Comparison of ENCODE assay signal across 8 mouse cellular contexts in the genomic region with DNA sequence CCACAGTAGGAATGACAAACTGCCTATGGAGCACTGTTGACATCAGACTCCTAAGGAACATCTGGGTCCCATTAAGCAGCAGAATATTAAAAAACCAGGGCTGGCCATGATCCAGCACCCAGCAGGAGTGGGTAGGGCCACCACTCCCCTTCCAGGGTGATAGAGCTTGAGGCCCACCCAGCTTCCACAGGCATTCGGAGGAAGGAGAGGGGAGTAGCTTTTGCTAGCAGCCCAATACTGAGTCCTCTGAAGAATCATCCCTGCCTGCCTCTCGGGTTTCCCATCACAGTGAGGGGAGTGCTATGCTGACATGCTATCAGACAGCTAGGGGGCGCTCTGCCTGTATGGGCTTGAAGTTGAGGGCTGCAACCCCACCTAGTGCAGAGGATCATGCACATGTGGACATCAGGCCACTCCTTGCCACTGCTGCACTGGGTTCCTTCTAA.
DNase-seq lines count a peak whose midpoint lies in the region; ATAC-seq lines count a peak whose summit lies in the region.
"Had no signal": no experiment of that assay in that cellular context is flagged by ENCODE, and none has a peak within 500 bp of the region (broad histone marks: within the 10 kb centered on the region; RNA-seq: fewer than 3 reads in every experiment).

No protein-coding gene starts in this region.

- DNase-seq in right cerebral cortex, postnatal 14 days = peak; percentile 57
- DNase-seq in right cerebral cortex, postnatal 25 days = no peak
- DNase-seq in adipocyte (ENCODE audit: low spot score) = peak; percentile 39
- DNase-seq in embryonic facial prominence, embryonic 14.5 days (ENCODE audit: low spot score) = peak; percentile 84
- DNase-seq in kidney, adult 9 months = peak; percentile 38

- no peak overlapping the region for H3K9ac ChIP-seq in embryonic facial prominence, embryonic 14.5 days (ENCODE audit: low read depth, low read length)
- no peak overlapping the region for H3K9ac ChIP-seq in lung, embryonic 16.5 days (ENCODE audit: low read length)
- no peak overlapping the region for H3K9ac ChIP-seq in stomach, embryonic 16.5 days (ENCODE audit: low read length)

- H3K9me3 ChIP-seq in embryonic facial prominence, embryonic 14.5 days (ENCODE audit: control insufficient read depth, low read length) = no peaks in the 10 kb centered on the region
- no peaks in the 10 kb centered on the region for H3K9me3 ChIP-seq in lung, embryonic 16.5 days (ENCODE audit: control insufficient read depth, low read length)
- H3K9me3 ChIP-seq in stomach, embryonic 16.5 days (replicated peaks; ENCODE audit: control insufficient read depth, low read length) = no peaks in the 10 kb centered on the region

- H3K4me1 ChIP-seq in embryonic facial prominence, embryonic 14.5 days (ENCODE audit: control insufficient read depth, insufficient read depth, low read length) = peaks cover 15% of the 10 kb centered on the region
- H3K4me1 ChIP-seq in lung, embryonic 16.5 days (replicated peaks; ENCODE audit: control insufficient read depth, insufficient read depth, low read length) = peaks cover 8% of the 10 kb centered on the region; the same call in 1 of the 2 replicates
- H3K4me1 ChIP-seq in stomach, embryonic 16.5 days (ENCODE audit: control insufficient read depth, insufficient read depth, low read length) = peaks cover 19% of the 10 kb centered on the region

- WGBS in embryonic facial prominence, embryonic 14.5 days = 0% methylated on average over 3 of the region's 3 CpGs
- WGBS in lung, embryonic 16.5 days = 0% methylated on average over 3 of the region's 3 CpGs
- 8% methylated on average over 3 of the region's 3 CpGs for WGBS in stomach, embryonic 16.5 days

- H3K4me3 ChIP-seq in embryonic facial prominence, embryonic 14.5 days (ENCODE audit: low read depth, low read length) = no peak overlapping the region
- H3K4me3 ChIP-seq in lung, embryonic 16.5 days (ENCODE audit: low read length) = no peak overlapping the region
- H3K4me3 ChIP-seq in stomach, embryonic 16.5 days (replicated peaks; ENCODE audit: low read length) = no peak overlapping the region

- H3K4me2 ChIP-seq in embryonic facial prominence, embryonic 14.5 days (ENCODE audit: low read depth, low read length) = no peak overlapping the region
- H3K4me2 ChIP-seq in lung, embryonic 16.5 days (ENCODE audit: low read depth, low read length) = no peak overlapping the region
- no peak overlapping the region for H3K4me2 ChIP-seq in stomach, embryonic 16.5 days (ENCODE audit: low read depth, low read length)

- no peaks in the 10 kb centered on the region for H3K36me3 ChIP-seq in embryonic facial prominence, embryonic 14.5 days (ENCODE audit: control insufficient read depth, insufficient read depth, low read length)
- no peaks in the 10 kb centered on the region for H3K36me3 ChIP-seq in lung, embryonic 16.5 days (ENCODE audit: control insufficient read depth, insufficient read depth, low read length)
- H3K36me3 ChIP-seq in stomach, embryonic 16.5 days (ENCODE audit: control insufficient read depth, insufficient read depth, low read length) = no peaks in the 10 kb centered on the region

- peak overlapping the region; percentile 48 for H3K27ac ChIP-seq in embryonic facial prominence, embryonic 14.5 days (replicated peaks; ENCODE audit: low read depth, low read length)
- H3K27ac ChIP-seq in lung, embryonic 16.5 days (ENCODE audit: low read length) = no peak overlapping the region
- H3K27ac ChIP-seq in stomach, embryonic 16.5 days (ENCODE audit: low read length) = no peak overlapping the region; the same call in 1 of the 2 replicates
- H3K27ac ChIP-seq: macrophage had no signal

- peak; percentile 83 for ATAC-seq in embryonic facial prominence, embryonic 14.5 days (ENCODE audit: low read depth)
- ATAC-seq in lung, embryonic 16.5 days (ENCODE audit: low read depth) = peak; percentile 86
- peak; percentile 75 for ATAC-seq in stomach, embryonic 16.5 days (ENCODE audit: insufficient read depth, low FRiP score)

- no peaks in the 10 kb centered on the region for H3K27me3 ChIP-seq in embryonic facial prominence, embryonic 14.5 days (replicated peaks; ENCODE audit: control insufficient read depth, insufficient read depth, low read length)
- H3K27me3 ChIP-seq in lung, embryonic 16.5 days (ENCODE audit: control insufficient read depth, insufficient read depth, low read depth, low read length) = no peaks in the 10 kb centered on the region
- H3K27me3 ChIP-seq in stomach, embryonic 16.5 days (ENCODE audit: control insufficient read depth, insufficient read depth, low read length) = no peaks in the 10 kb centered on the region
